Mouse (Mus musculus) heart, adult 2 months (tissue): ENCODE results near the gene Kpna3. TPM values are rescaled to one million over a fixed set of nuclear protein-coding genes. Genes with fewer than 3 reads are reported as not detected.

Experiments
- DNase-seq, 2 experiments: peaks; one replicate each; pipeline ENCODE4 v3.0.0; 2021
- H3K27ac ChIP-seq: fragments of 200-600 bp; 2 replicates; pipeline ENCODE4 v1.8.1; 2022
- H3K27me3 ChIP-seq: fragments of 200-500 bp; 2 replicates; pipeline ENCODE4 v1.6.1; 2012; ENCODE audit warnings: mild to moderate bottlenecking, low read length, inconsistent platforms, mixed read lengths; ENCODE audit not compliant: control insufficient read depth, insufficient read depth
- H3K36me3 ChIP-seq: fragments of 200-500 bp; 2 replicates; pipeline ENCODE4 v1.6.1; 2012; ENCODE audit warnings: low read length, inconsistent platforms; ENCODE audit not compliant: control insufficient read depth, insufficient read depth
- H3K4me1 ChIP-seq: fragments of 200-500 bp; 2 replicates; pipeline ENCODE4 v1.6.1; 2011; ENCODE audit warnings: low read length; ENCODE audit not compliant: control insufficient read depth, insufficient read depth
- H3K4me3 ChIP-seq: fragments of 200-600 bp; 2 replicates; pipeline ENCODE4 v1.8.1; 2022
- H3K79me2 ChIP-seq: fragments of 200-500 bp; replicated peaks from 2 replicates; pipeline ENCODE4 v1.6.1; 2012; ENCODE audit warnings: mild to moderate bottlenecking, inconsistent platforms, low read length, moderate library complexity, mixed read lengths; ENCODE audit not compliant: control insufficient read depth, insufficient read depth
- H3K9ac ChIP-seq: fragments of 200-500 bp; 2 replicates; pipeline ENCODE4 v1.6.1; 2012; ENCODE audit warnings: low read depth, mild to moderate bottlenecking, control low read depth, inconsistent platforms, low read length, mixed read lengths
- CTCF ChIP-seq: fragments of 200-600 bp; IDR thresholded peaks from 2 replicates; pipeline ENCODE4 v1.8.1; 2022; ENCODE audit warnings: antibody characterized with exemption, mild to moderate bottlenecking, moderate library complexity
- EP300 ChIP-seq: fragments of 200-500 bp; IDR thresholded peaks from 2 replicates; pipeline ENCODE4 v1.6.1; 2011; ENCODE audit warnings: low read depth, low read length, control low read depth; ENCODE audit not compliant: insufficient read depth
- POLR2A ChIP-seq: fragments of 200-500 bp; IDR thresholded peaks from 2 replicates; pipeline ENCODE4 v1.6.1; 2011; ENCODE audit warnings: mild to moderate bottlenecking, low read depth, low read length, control low read depth; ENCODE audit not compliant: insufficient read depth
- WGBS: fragments of 180-500 bp; shearing (Covaris S2); methylation state at CpG from one replicate; pipeline ENCODE4 v1.1.7; 2018; 5-methylcytosine and 5-hydroxymethylcytosine counted together
- intact Hi-C: fragments of 180-260 bp; cut with DNase I; formaldehyde crosslinking; loops from one replicate; pipeline ENCODE4 v1.15.1; 2025
- polyA plus RNA-seq: library from polyadenylated mRNA; depleted of rRNA; stranded (reverse); fragments of >200 nt; gene quantifications from 2 replicates; pipeline ENCODE4 v1.2.3, GENCODE M21; 2012; rRNA removed
- total RNA-seq, 2 experiments: library from RNA; stranded (reverse); gene quantifications; 2 replicates each; pipeline ENCODE4 v1.2.3; 2021

Kpna3 gene
- total and polyA plus RNA-seq, 3 experiments, result 16.1 to 53.4 (median 51.3) TPM

- no peaks in the 10 kb centered on the region for H3K79me2 ChIP-seq
- no peak overlapping the region for H3K4me3 ChIP-seq
- H3K27me3 ChIP-seq, result no peaks in the 10 kb centered on the region
- WGBS, result 100% methylated on average over 1 of the region's 1 CpGs
- no peak overlapping the region for H3K9ac ChIP-seq
- no peaks in the 10 kb centered on the region for H3K4me1 ChIP-seq
- TF ChIP-seq EP300 (no peak), POLR2A (no peak), CTCF (no peak)
- H3K27ac ChIP-seq, result no peak overlapping the region
- H3K36me3 ChIP-seq, result no peaks in the 10 kb centered on the region
- DNase-seq, result no peak
- intact Hi-C loops, result no loop called here
Measured at GRCm38 (mm10) chr14:61320765-61321164, 118.9 kb downstream of the Kpna3 start.

DNA sequence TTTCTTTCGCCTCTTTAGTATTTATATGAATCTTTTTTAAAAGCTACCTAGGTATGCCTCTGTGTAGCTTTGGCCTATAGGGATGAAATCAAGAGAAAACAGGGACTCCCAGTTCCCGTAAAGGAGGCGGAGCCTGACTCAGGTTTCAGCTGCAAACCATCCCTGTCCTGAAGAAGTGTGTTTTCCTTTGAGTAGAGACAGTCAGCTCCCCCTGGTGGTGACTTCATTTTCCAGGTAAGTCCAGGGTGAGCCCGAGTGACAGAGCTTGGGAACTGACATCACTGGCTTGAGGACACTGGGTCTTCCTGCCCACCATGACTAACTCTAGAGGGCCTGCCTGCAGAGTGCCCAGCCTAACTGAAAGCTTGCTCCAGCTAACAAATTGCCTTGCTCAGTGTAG is 122.8 kb downstream of the Kpna3 start:
- no peak overlapping the region for H3K9ac ChIP-seq

More for the DNA sequence above, 122.8 kb downstream of the Kpna3 start:
- Histone ChIP-seq H3K36me3 (no peaks in the 10 kb centered on the region), H3K27me3 (no peaks in the 10 kb centered on the region), H3K4me1 (no peaks in the 10 kb centered on the region), H3K4me3 (no peak overlapping the region), H3K79me2 (no peaks in the 10 kb centered on the region), H3K27ac (no peak overlapping the region)
- intact Hi-C loops, result no loop called here
- TF ChIP-seq CTCF, result peak; percentile 79
- no peak for TF ChIP-seq POLR2A
- TF ChIP-seq EP300, result no peak
- DNase-seq, result peak in 1 of 2 experiments; percentile 31
- WGBS, result 32% methylated on average over 4 of the region's 4 CpGs

Other genes starting within 250 kb of the Kpna3 start
- 100 to 1,000 TPM; 181 to 235 TPM for gene Sgcg, start 181.4 kb downstream of the Kpna3 start, total RNA-seq
- gene Sgcg, start 181.4 kb downstream of the Kpna3 start, polyA plus RNA-seq, result 105 and 191 TPM in 2 replicates
- gene Arl11, start 130.1 kb downstream of the Kpna3 start, total RNA-seq, result under 1 TPM; 0.42 to 0.75 TPM
- gene Arl11, start 130.1 kb downstream of the Kpna3 start, polyA plus RNA-seq, result 0.80 and 0.85 TPM in 2 replicates
- 1 to 10 TPM in 1 of 2 experiments, under 1 TPM in 1; 0.98 to 1.2 TPM for gene Ebpl, start 79.4 kb downstream of the Kpna3 start, total RNA-seq
- 1.0 and 1.3 TPM in 2 replicates for gene Ebpl, start 79.4 kb downstream of the Kpna3 start, polyA plus RNA-seq
- gene Spryd7, start 117.0 kb upstream of the Kpna3 start, total RNA-seq, result 10 to 100 TPM; 50.0 to 56.8 TPM
- gene Spryd7, start 117.0 kb upstream of the Kpna3 start, polyA plus RNA-seq, result 16.3 and 24.2 TPM in 2 replicates
- 1 to 10 TPM; 6.6 to 7.5 TPM for gene Trim13, start 158.4 kb upstream of the Kpna3 start, total RNA-seq
- gene Trim13, start 158.4 kb upstream of the Kpna3 start, polyA plus RNA-seq, result 4.8 and 11.0 TPM in 2 replicates
- under 1 TPM in 1 of 2 experiments, not detected in 1; 0.13 TPM for gene Kcnrg, start 167.6 kb upstream of the Kpna3 start, total RNA-seq
- 0.09 and 0.51 TPM in 2 replicates for gene Kcnrg, start 167.6 kb upstream of the Kpna3 start, polyA plus RNA-seq